Mouse (Mus musculus): ENCODE measurements around the gene Zrsr1.

The Zrsr1 gene

GRCm38 (mm10) chr11:23008824-23009200, 37.0 kb downstream of the Zrsr1 start:
- no peak for DNase-seq (ENCODE audit: low read depth)

GRCm38 (mm10) chr11:23013096-23013495, 41.3 kb downstream of the Zrsr1 start:
- DNase-seq (ENCODE audit: low read depth): no peak

- no peak for DNase-seq (ENCODE audit: low read depth)
Observed at GRCm38 (mm10) chr11:23013580-23014294, 41.9 kb downstream of the Zrsr1 start.

- no peak for DNase-seq (ENCODE audit: low read depth)
Observed at GRCm38 (mm10) chr11:23014996-23015395, 43.2 kb downstream of the Zrsr1 start.

DNA sequence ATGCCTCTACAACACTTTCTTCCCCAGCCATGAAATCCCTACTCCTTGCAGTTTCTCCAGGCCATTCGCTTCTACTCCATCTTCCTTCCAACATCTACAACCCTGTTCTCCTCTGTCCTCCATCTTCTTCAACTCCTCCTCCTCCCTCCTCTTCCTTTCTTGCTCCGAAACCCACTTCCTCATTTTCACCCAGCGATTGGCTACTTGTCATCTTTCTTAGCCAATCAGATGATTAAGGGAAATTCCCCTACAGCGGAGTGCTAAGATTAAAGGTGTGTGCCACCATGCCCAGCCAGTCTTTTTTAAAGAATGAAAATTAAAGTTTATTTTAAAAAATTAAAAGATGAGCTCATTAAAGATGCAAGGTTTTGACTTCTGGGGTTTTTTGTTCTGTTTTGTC, 46.1 kb downstream of the Zrsr1 start:
- DNase-seq (ENCODE audit: low read depth): no peak

- no peak for DNase-seq (ENCODE audit: low read depth)
Observed at GRCm38 (mm10) chr11:23020116-23020770, 48.4 kb downstream of the Zrsr1 start.

GRCm38 (mm10) chr11:23020841-23021240, 49.0 kb downstream of the Zrsr1 start:
- no peak for DNase-seq (ENCODE audit: low read depth)

GRCm38 (mm10) chr11:23023155-23023554, 51.4 kb downstream of the Zrsr1 start:
- no peak for DNase-seq (ENCODE audit: low read depth)

DNA sequence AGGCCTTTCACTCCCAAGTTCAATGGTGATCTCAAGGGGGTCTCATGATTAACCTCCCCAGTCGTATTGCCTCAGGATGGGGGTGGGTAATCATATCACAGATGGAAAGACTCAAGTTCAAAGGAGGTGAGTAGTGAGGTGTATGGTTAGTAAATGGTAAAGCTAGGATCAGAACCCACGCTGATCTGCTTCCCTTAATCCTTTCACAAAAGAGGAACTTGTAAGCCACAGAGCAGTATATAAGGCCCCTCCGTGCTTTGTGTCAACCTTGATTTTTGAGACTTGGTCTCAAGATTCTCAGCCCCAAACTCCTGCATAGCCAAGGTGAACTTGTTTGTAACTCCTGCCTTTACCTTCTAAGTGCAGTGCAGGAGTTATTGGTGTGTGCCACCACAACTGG, 52.4 kb downstream of the Zrsr1 start:
- DNase-seq (ENCODE audit: low read depth): no peak

All from c-Kit-positive CD71-positive TER-119-negative erythroid progenitor cells, embryonic 14.5 days (primary cell).